Mouse (Mus musculus) ES-E14 (cell line): ENCODE measurements around the gene Syt11.

Source experiments
- CHD2 ChIP-seq: IDR thresholded peaks from 2 replicates; pipeline ENCODE4 v1.6.1; 2014; ENCODE audit warnings: mild to moderate bottlenecking, low read depth, low read length, inconsistent platforms
- HCFC1 ChIP-seq: IDR thresholded peaks from 2 replicates; pipeline ENCODE4 v1.6.1; 2012; ENCODE audit warnings: low read length, inconsistent platforms, borderline replicate concordance; ENCODE audit not compliant: insufficient read depth
- MAFK ChIP-seq: IDR thresholded peaks from 2 replicates; pipeline ENCODE4 v1.6.1; 2014; ENCODE audit warnings: mild to moderate bottlenecking, low read depth, low read length, inconsistent platforms; ENCODE audit not compliant: insufficient read depth
- ZC3H11A ChIP-seq: IDR thresholded peaks from 2 replicates; pipeline ENCODE4 v1.6.1; 2012; ENCODE audit warnings: low read depth, mild to moderate bottlenecking, inconsistent platforms, low read length, borderline replicate concordance
- ZNF384 ChIP-seq: IDR thresholded peaks from 2 replicates; pipeline ENCODE4 v1.6.1; 2012; ENCODE audit warnings: low read depth, low read length, inconsistent platforms

GRCm38 (mm10) chr3:88761619-88762018, 13.3 kb downstream of the Syt11 start:
- TF ChIP-seq CHD2 (no peak), ZNF384 (no peak), MAFK (no peak), HCFC1 (no peak), ZC3H11A (no peak)
